ENCODE assay signal across 9 mouse cellular contexts in genomic region chr13:41339653-41340351, GRCm38 (mm10).
DNase-seq lines count a peak whose midpoint lies in the region; ATAC-seq and TF ChIP-seq lines count a peak whose summit lies in the region.
"Had no signal": no experiment of that assay in that cellular context is flagged by ENCODE, and none has a peak within 500 bp of the region (broad histone marks: within the 10 kb centered on the region; RNA-seq: fewer than 3 reads in every experiment).

No protein-coding gene starts in this region.

- no peak for TF ChIP-seq CTCF in testis, adult 2 months (IDR thresholded peaks at IDR 0.05; ENCODE audit: control insufficient read depth, insufficient read depth, insufficient replicate concordance, low read depth, low read length)
- no peak for TF ChIP-seq CTCF in olfactory bulb, adult 2 months (IDR thresholded peaks at IDR 0.05; ENCODE audit: insufficient read depth, low read depth, low read length)

- H3K9ac ChIP-seq in intestine, embryonic 16.5 days (ENCODE audit: low read depth, low read length): 0 out of 2 replicates have a peak overlapping the region, but pooled peaks have one; percentile 4
- no peak overlapping the region for H3K9ac ChIP-seq in liver, embryonic 11.5 days (ENCODE audit: low read depth, low read length)
- H3K9ac ChIP-seq: liver, embryonic 14.5 days had no signal

- TF ChIP-seq POLR2A in testis, adult 2 months (IDR thresholded peaks at IDR 0.05; ENCODE audit: control insufficient read depth, low read depth, low read length): no peak
- no peak for TF ChIP-seq POLR2A in olfactory bulb, adult 2 months (IDR thresholded peaks at IDR 0.05; ENCODE audit: insufficient read depth, low read depth, low read length)

- H3K4me3 ChIP-seq in testis, adult 2 months (ENCODE audit: control insufficient read depth, low read depth, low read length): peak overlapping the region; percentile 15; the same call in 1 of the 2 replicates
- no peak overlapping the region for H3K4me3 ChIP-seq in intestine, embryonic 16.5 days (ENCODE audit: low read length)
- H3K4me3 ChIP-seq in olfactory bulb, adult 2 months (ENCODE audit: insufficient read depth, low read depth, low read length): no peak overlapping the region
- H3K4me3 ChIP-seq in liver, embryonic 11.5 days (ENCODE audit: low read depth, low read length): no peak overlapping the region

- no peaks in the 10 kb centered on the region for H3K36me3 ChIP-seq in testis, adult 2 months (ENCODE audit: control insufficient read depth, insufficient read depth, low read length)
- peaks cover 10% of the 10 kb centered on the region; the same call in 1 of the 2 replicates for H3K36me3 ChIP-seq in intestine, embryonic 16.5 days (ENCODE audit: control insufficient read depth, insufficient read depth, low read length)
- no peaks in the 10 kb centered on the region for H3K36me3 ChIP-seq in liver, embryonic 11.5 days (ENCODE audit: control insufficient read depth, insufficient read depth, low read length)

- no peaks in the 10 kb centered on the region for H3K9me3 ChIP-seq in intestine, embryonic 16.5 days (ENCODE audit: control insufficient read depth, low read length)
- H3K9me3 ChIP-seq in liver, embryonic 11.5 days (ENCODE audit: control insufficient read depth, low read length): no peaks in the 10 kb centered on the region

- no peaks in the 10 kb centered on the region for H3K27me3 ChIP-seq in testis, adult 2 months (ENCODE audit: control insufficient read depth, insufficient read depth, low read length)
- no peaks in the 10 kb centered on the region for H3K27me3 ChIP-seq in intestine, embryonic 16.5 days (replicated peaks; ENCODE audit: control insufficient read depth, insufficient read depth, low read length)
- no peaks in the 10 kb centered on the region for H3K27me3 ChIP-seq in liver, embryonic 11.5 days (replicated peaks; ENCODE audit: control insufficient read depth, insufficient read depth, low read length)

- H3K4me2 ChIP-seq in intestine, embryonic 16.5 days (ENCODE audit: low read depth, low read length): no peak overlapping the region
- no peak overlapping the region for H3K4me2 ChIP-seq in liver, embryonic 11.5 days

- H3K4me1 ChIP-seq in testis, adult 2 months (ENCODE audit: control insufficient read depth, insufficient read depth, low read length): peaks cover 11% of the 10 kb centered on the region
- H3K4me1 ChIP-seq in intestine, embryonic 16.5 days (ENCODE audit: control insufficient read depth, insufficient read depth, low read length): peaks cover 49% of the 10 kb centered on the region
- peaks cover 11% of the 10 kb centered on the region for H3K4me1 ChIP-seq in olfactory bulb, adult 2 months (ENCODE audit: control insufficient read depth, insufficient read depth, low read length)
- no peaks in the 10 kb centered on the region; the same call in 1 of the 2 replicates for H3K4me1 ChIP-seq in liver, embryonic 11.5 days (replicated peaks; ENCODE audit: control insufficient read depth, insufficient read depth, low read length)

- WGBS in intestine, embryonic 16.5 days: 66% methylated on average over 22 of the region's 22 CpGs
- 51% methylated on average over 22 of the region's 22 CpGs for WGBS in olfactory bulb, adult 2 months
- 78% methylated on average over 22 of the region's 22 CpGs for WGBS in liver, embryonic 11.5 days

- ATAC-seq in intestine, embryonic 16.5 days: no peak
- no peak for ATAC-seq in erythroblast, adult 5-6 weeks (replicated peaks; ENCODE audit: low FRiP score, poor library complexity, severe bottlenecking)
- no peak for ATAC-seq in liver, embryonic 11.5 days (replicated peaks; ENCODE audit: low FRiP score)

- DNase-seq in testis, postnatal 10 days (ENCODE audit: low spot score): no peak
- DNase-seq in frontal cortex, postnatal 14 days (ENCODE audit: low spot score in 2 of 2): peak; percentile 48 to 71
- DNase-seq in left cerebral cortex, adult 8-10 months (ENCODE audit: low spot score in 2 of 2): peak; percentile 40 to 74
- no peak for DNase-seq in liver, embryonic 11.5 days (ENCODE audit: low spot score)

- H3K27ac ChIP-seq in testis, adult 2 months (ENCODE audit: control insufficient read depth, insufficient read depth, low read depth, low read length): peak overlapping the region; percentile 17; the same call in 1 of the 2 replicates
- H3K27ac ChIP-seq in intestine, embryonic 16.5 days (ENCODE audit: low read length): peak overlapping the region; percentile 45; the same call in 1 of the 2 replicates
- peak overlapping the region; percentile 45; the same call in 1 of the 2 replicates for H3K27ac ChIP-seq in olfactory bulb, adult 2 months (ENCODE audit: insufficient read depth, low read depth, low read length)
- no peak overlapping the region for H3K27ac ChIP-seq in liver, embryonic 11.5 days (ENCODE audit: low read depth, low read length)
- H3K27ac ChIP-seq: liver, embryonic 14.5 days had no signal

Comparison
In these comparisons a context has a peak if more than half of its experiments do, and no peak if none do; other contexts are left out.
1. DNase-seq: peak in frontal cortex, postnatal 14 days (2 of 2) and left cerebral cortex, adult 8-10 months (2 of 2); none in testis, postnatal 10 days (single experiment) and liver, embryonic 11.5 days (single experiment).